Mouse (Mus musculus) cerebellum, adult (tissue): ENCODE measurements around the gene Fmo1.
"Not testable (repeated sequence)": the region's sequence is repeated elsewhere in the genome, so short reads cannot be mapped to it uniquely, and the experiment has no call there.

Source experiments
- ATAC-seq: cut with Nextera tagmentation; 2 replicates; pipeline ENCODE4 v1.9.2; 2017; ENCODE audit warnings: mild to moderate bottlenecking, moderate library complexity, mixed read lengths; ENCODE audit not compliant: insufficient number of reproducible peaks, low FRiP score, low TSS enrichment

Gene Fmo1

GRCm38 (mm10) chr1:162808541-162808940 is 57.9 kb downstream of the Fmo1 start:
- ATAC-seq: no peak

- ATAC-seq: no peak
These were observed 59.0 kb downstream of the Fmo1 start for GRCm38 (mm10) chr1:162807441-162807840.

- ATAC-seq: no peak
These were observed 61.4 kb downstream of the Fmo1 start for GRCm38 (mm10) chr1:162805011-162805410.

- ATAC-seq: no peak
These were observed 70.0 kb downstream of the Fmo1 start for GRCm38 (mm10) chr1:162796441-162796840.

- no peak for ATAC-seq
These were observed 73.9 kb downstream of the Fmo1 start for GRCm38 (mm10) chr1:162792306-162793044.

GRCm38 (mm10) chr1:162785222-162785621 is 81.2 kb downstream of the Fmo1 start:
- ATAC-seq: no peak

GRCm38 (mm10) chr1:162783669-162784248 is 82.7 kb downstream of the Fmo1 start:
- no peak for ATAC-seq

- not testable (repeated sequence) for ATAC-seq
These were observed 85.4 kb downstream of the Fmo1 start for GRCm38 (mm10) chr1:162781035-162781434.
